Mouse (Mus musculus) midbrain, embryonic 11.5 days (tissue): ENCODE data around the gene Cd28. TPM values are rescaled to one million over a fixed set of nuclear protein-coding genes. Genes with fewer than 3 reads are reported as not detected.

Source experiments
- ATAC-seq: fragments of 200-750 bp; cut with Nextera tagmentation; 2 replicates; pipeline ENCODE4 v1.8.0; 2017; ENCODE audit warnings: moderate TSS enrichment, moderate library complexity; ENCODE audit not compliant: low FRiP score
- DNase-seq: peaks from one replicate; pipeline ENCODE4 v3.0.0; 2015; ENCODE audit warnings: low spot score; ENCODE audit errors: missing footprints
- H3K27ac ChIP-seq: fragments of 300-500 bp; sonication (generic); 2 replicates; pipeline ENCODE4 v1.5.1; 2014; ENCODE audit warnings: low read depth, low read length
- H3K27me3 ChIP-seq: fragments of 300-500 bp; sonication (generic); 2 replicates; pipeline ENCODE4 v1.6.1; 2014; ENCODE audit warnings: mild to moderate bottlenecking, low read length, moderate library complexity, mixed read lengths; ENCODE audit not compliant: control insufficient read depth, insufficient read depth
- H3K36me3 ChIP-seq: fragments of 300-500 bp; sonication (generic); 2 replicates; pipeline ENCODE4 v1.6.1; 2014; ENCODE audit warnings: mild to moderate bottlenecking, low read length, moderate library complexity, mixed read lengths; ENCODE audit not compliant: control insufficient read depth, insufficient read depth
- H3K4me1 ChIP-seq: fragments of 300-500 bp; sonication (generic); 2 replicates; pipeline ENCODE4 v1.6.1; 2014; ENCODE audit warnings: low read length; ENCODE audit not compliant: control insufficient read depth, insufficient read depth
- H3K4me2 ChIP-seq: fragments of 300-500 bp; sonication (generic); 2 replicates; pipeline ENCODE4 v1.6.1; 2014; ENCODE audit warnings: mild to moderate bottlenecking, moderate library complexity
- H3K4me3 ChIP-seq: fragments of 300-500 bp; sonication (generic); 2 replicates; pipeline ENCODE4 v1.5.1; 2014; ENCODE audit warnings: low read depth, low read length
- H3K9ac ChIP-seq: fragments of 300-500 bp; sonication (generic); 2 replicates; pipeline ENCODE4 v1.6.1; 2014; ENCODE audit warnings: low read length
- H3K9me3 ChIP-seq: fragments of 300-500 bp; sonication (generic); 2 replicates; pipeline ENCODE4 v1.6.1; 2016; ENCODE audit warnings: low read length; ENCODE audit not compliant: control insufficient read depth
- WGBS: fragments of 180-500 bp; shearing (Covaris S2); extraction: QIAGEN DNeasy Blood & Tissue Kit; methylation state at CpG from one replicate; pipeline ENCODE4 v1.1.7; 2014; 5-methylcytosine and 5-hydroxymethylcytosine counted together
- polyA plus RNA-seq: library from polyadenylated mRNA; unstranded; fragments of >200 nt; fragmentation: Nextera tagmentation; extraction: Ambion mirVana; gene quantifications from 2 replicates; pipeline ENCODE4 v1.2.1, GENCODE M21; 2014

Cd28 gene
- polyA plus RNA-seq, 1 experiment from 2014 or later, result 0.10 TPM

- ATAC-seq (no peak), DNase-seq (no peak)
- Histone ChIP-seq H3K4me2 (no peak overlapping the region), H3K4me1 (no peaks in the 10 kb centered on the region), H3K36me3 (no peaks in the 10 kb centered on the region), H3K27me3 (no peaks in the 10 kb centered on the region), H3K4me3 (no peak overlapping the region), H3K27ac (no peak overlapping the region), H3K9me3 (no peaks in the 10 kb centered on the region), H3K9ac (no peak overlapping the region)
- 95% methylated on average over 4 of the region's 4 CpGs for WGBS
Observed at GRCm38 (mm10) chr1:60776166-60776565, 59.6 kb downstream of the Cd28 start.

DNA sequence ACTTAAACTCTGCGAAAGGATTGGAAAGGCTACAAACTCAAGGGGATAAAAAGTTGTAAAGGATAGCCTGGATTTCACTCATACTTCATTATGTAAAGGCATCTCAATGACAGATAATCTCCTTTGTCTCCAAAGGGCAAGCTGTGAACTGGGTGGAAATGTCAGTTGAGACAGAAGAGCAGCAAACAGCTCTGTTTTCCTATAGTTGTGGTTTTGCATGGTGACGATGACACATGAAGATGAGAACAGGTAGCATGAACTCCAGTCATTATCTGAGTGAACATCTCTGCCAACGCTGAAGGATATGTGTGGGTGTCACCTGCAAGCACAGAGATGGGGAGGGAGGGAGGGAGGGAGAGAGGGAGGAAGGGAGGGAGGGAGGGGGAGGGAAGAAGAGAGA is 60.3 kb downstream of the Cd28 start:
- DNase-seq (no peak), ATAC-seq (no peak)
- H3K4me1 ChIP-seq, result no peaks in the 10 kb centered on the region
- no peaks in the 10 kb centered on the region for H3K36me3 ChIP-seq
- H3K9me3 ChIP-seq, result no peaks in the 10 kb centered on the region
- WGBS, result 76% methylated on average over 3 of the region's 3 CpGs
- no peak overlapping the region for H3K27ac ChIP-seq
- no peaks in the 10 kb centered on the region for H3K27me3 ChIP-seq
- no peak overlapping the region for H3K9ac ChIP-seq
- no peak overlapping the region for H3K4me3 ChIP-seq
- no peak overlapping the region for H3K4me2 ChIP-seq

- ATAC-seq (no peak), DNase-seq (no peak)
- Histone ChIP-seq H3K27ac (no peak overlapping the region), H3K4me1 (no peaks in the 10 kb centered on the region), H3K9me3 (no peaks in the 10 kb centered on the region), H3K27me3 (no peaks in the 10 kb centered on the region), H3K4me2 (no peak overlapping the region), H3K36me3 (no peaks in the 10 kb centered on the region), H3K9ac (no peak overlapping the region), H3K4me3 (no peak overlapping the region)
- 83% methylated on average over 8 of the region's 8 CpGs for WGBS
Observed at GRCm38 (mm10) chr1:60778465-60779115, 62.0 kb downstream of the Cd28 start.

GRCm38 (mm10) chr1:60779176-60779575 is 62.6 kb downstream of the Cd28 start:
- no peak overlapping the region for H3K4me2 ChIP-seq
- H3K9me3 ChIP-seq, result no peaks in the 10 kb centered on the region
- no peak overlapping the region for H3K9ac ChIP-seq
- 93% methylated on average over 2 of the region's 2 CpGs for WGBS
- ATAC-seq, result no peak
- no peaks in the 10 kb centered on the region for H3K27me3 ChIP-seq
- H3K36me3 ChIP-seq, result no peaks in the 10 kb centered on the region
- no peak overlapping the region for H3K4me3 ChIP-seq
- no peak for DNase-seq
- no peaks in the 10 kb centered on the region for H3K4me1 ChIP-seq
- H3K27ac ChIP-seq, result no peak overlapping the region

DNA sequence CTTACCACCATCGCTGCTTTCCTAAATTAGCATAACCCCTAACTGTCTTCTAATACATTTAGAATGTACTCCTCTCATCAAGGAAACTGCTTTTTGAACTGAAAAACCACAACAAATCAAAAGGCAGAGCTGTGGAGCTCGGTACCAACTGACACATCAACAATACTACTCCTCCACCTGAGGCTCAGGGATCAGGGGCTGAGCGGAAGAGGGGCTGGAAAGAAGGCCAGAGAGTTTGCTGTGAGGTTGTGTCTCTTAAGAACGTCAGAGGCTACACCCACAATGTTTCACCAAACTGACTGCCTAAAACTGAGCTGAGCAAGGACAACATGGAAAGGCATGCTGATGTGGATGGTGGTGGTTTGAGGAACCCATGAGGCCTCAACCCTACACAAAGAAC is 65.1 kb downstream of the Cd28 start:
- 83% methylated on average over 4 of the region's 4 CpGs for WGBS
- no peak for ATAC-seq

DNA sequence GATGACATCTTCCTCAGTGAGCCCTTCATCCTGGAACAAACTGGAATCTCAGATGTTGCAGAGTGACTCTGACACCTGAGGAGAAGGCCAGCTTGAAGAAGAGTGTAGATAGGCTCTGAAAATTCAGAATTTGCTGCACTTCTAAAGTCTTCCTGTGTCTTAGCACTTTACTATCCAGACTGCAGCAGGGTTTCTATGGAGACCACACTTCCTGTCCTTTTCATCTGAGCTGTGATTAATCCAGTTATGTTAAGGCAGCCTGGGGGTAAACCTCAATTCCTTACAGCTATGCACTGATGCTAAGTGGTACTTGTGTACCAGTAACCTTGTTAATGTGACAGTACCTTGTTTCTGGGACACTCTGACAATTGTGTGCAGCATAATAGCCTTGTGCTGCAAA is 77.1 kb downstream of the Cd28 start:
- H3K9me3 ChIP-seq, result no peaks in the 10 kb centered on the region
- no peak overlapping the region for H3K27ac ChIP-seq
- H3K36me3 ChIP-seq, result no peaks in the 10 kb centered on the region
- no peaks in the 10 kb centered on the region for H3K27me3 ChIP-seq
- DNase-seq (no peak), ATAC-seq (no peak)
- no peaks in the 10 kb centered on the region for H3K4me1 ChIP-seq
- no peak overlapping the region for H3K4me2 ChIP-seq
- H3K4me3 ChIP-seq, result no peak overlapping the region
- H3K9ac ChIP-seq, result no peak overlapping the region

More for the DNA sequence above, 65.1 kb downstream of the Cd28 start:
- no peak for DNase-seq
- Histone ChIP-seq H3K27ac (no peak overlapping the region), H3K4me2 (no peak overlapping the region), H3K9me3 (no peaks in the 10 kb centered on the region), H3K27me3 (no peaks in the 10 kb centered on the region), H3K9ac (no peak overlapping the region), H3K4me3 (no peak overlapping the region), H3K4me1 (no peaks in the 10 kb centered on the region), H3K36me3 (no peaks in the 10 kb centered on the region)

DNA sequence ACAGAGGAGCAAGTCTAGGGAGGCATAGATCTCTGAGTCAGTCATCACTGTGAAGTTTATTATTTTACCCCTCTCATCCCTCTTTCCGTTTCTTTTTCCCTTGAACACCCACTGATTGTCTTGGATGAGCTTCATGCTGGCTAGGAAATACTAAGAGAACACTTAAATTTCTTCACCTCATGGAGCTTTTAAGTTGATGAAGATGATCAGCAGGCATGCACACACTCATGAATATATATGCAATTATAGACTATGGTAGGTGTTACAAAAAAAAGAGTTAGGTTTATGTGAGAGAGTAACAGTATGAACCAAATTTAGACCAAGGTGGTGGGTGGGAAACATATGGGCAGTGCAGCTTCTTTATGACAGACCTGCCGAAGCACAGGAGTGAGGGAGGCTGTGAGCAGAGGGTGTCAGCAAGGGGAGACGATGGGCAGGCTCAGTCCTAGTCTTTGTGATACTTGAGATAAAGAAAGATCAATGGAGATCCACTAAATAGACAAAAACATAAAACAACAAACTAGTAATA is 79.1 kb downstream of the Cd28 start:
- no peak overlapping the region for H3K4me3 ChIP-seq
- no peaks in the 10 kb centered on the region for H3K9me3 ChIP-seq
- no peaks in the 10 kb centered on the region for H3K4me1 ChIP-seq
- H3K27ac ChIP-seq, result no peak overlapping the region
- DNase-seq, result no peak
- ATAC-seq, result no peak
- WGBS, result 74% methylated on average over 3 of the region's 3 CpGs
- no peaks in the 10 kb centered on the region for H3K36me3 ChIP-seq
- no peak overlapping the region for H3K4me2 ChIP-seq
- no peaks in the 10 kb centered on the region for H3K27me3 ChIP-seq
- H3K9ac ChIP-seq, result no peak overlapping the region

- DNase-seq (no peak), ATAC-seq (no peak)
- Histone ChIP-seq H3K27me3 (no peaks in the 10 kb centered on the region), H3K27ac (no peak overlapping the region), H3K36me3 (no peaks in the 10 kb centered on the region), H3K4me2 (no peak overlapping the region), H3K9ac (no peak overlapping the region), H3K4me1 (no peaks in the 10 kb centered on the region), H3K9me3 (no peaks in the 10 kb centered on the region), H3K4me3 (no peak overlapping the region)
- WGBS, result 83% methylated on average over 1 of the region's 1 CpGs
Observed at GRCm38 (mm10) chr1:60799795-60800345, 83.3 kb downstream of the Cd28 start.

- ATAC-seq (no peak), DNase-seq (no peak)
- H3K4me3 ChIP-seq, result no peak overlapping the region
- H3K27me3 ChIP-seq, result no peaks in the 10 kb centered on the region
- no peaks in the 10 kb centered on the region for H3K4me1 ChIP-seq
- no peak overlapping the region for H3K9ac ChIP-seq
- 94% methylated on average over 4 of the region's 4 CpGs for WGBS
- H3K9me3 ChIP-seq, result no peaks in the 10 kb centered on the region
- H3K4me2 ChIP-seq, result no peak overlapping the region
- H3K27ac ChIP-seq, result no peak overlapping the region
- H3K36me3 ChIP-seq, result no peaks in the 10 kb centered on the region
Observed at GRCm38 (mm10) chr1:60801210-60801671, 84.6 kb downstream of the Cd28 start.
